Mouse (Mus musculus) T-helper 1 cell (primary cell): Measurements from ENCODE around the gene Ctsh.
"Not testable (repeated sequence)": the region's sequence is repeated elsewhere in the genome, so short reads cannot be mapped to it uniquely, and the experiment has no call there.

Experiments
- in situ Hi-C: fragments of 300-600 bp; cut with MboI, MseI; formaldehyde crosslinking; loops from one replicate; pipeline ENCODE4 v1.15.1; 2025; ENCODE audit warnings: high pct_unique_total_duplicates

Gene Ctsh

DNA sequence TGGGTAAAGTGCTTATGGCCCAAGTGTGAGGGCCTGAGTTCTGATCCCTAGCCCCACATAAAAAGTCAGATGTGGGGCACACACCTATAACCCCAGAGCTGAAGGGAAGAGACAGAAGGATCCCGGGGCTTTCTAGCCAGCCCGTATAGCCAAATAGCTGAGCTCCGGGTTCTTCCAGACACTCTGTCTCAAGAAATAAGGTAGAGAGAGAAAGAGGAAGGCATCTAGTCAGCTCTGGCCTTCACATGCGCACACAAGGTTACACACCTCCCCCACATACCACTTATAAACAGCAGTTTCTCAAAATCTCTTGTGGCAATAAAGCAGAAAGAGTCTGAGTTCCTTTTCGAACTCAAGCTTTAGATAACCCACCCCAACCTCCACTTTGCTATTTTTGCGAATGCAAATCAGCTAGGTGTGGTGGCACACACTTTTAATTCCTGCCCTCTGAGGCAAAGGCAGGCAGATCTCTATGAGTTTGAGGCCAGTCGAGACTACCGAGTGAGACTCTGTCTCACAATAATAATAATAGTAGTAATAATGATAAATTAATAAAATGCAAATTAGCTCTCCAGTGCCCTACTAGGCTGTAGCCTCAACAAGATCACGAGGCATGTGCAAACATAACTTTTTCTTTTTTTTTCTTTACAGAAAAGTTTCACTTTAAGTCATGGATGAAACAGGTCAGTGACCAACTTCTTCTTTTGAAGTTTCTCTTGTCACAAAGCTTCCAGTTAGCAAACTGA lies 6.0 kb downstream of the Ctsh start:
- in situ Hi-C loops = no loop called here

DNA sequence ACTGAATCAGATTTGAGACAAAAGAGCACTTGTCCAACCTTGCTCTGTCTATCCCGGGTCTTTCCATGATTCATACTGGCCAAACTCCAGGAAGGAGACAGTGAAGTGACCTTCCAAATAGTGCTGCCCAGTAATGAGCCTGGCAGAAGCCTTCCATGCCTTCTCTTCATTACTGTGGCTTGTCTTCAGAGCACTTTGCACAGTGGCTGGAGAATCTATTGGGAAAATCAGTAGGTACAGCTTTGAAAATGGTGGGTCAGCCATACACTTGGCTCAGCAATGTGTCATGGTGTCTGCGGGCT lies 6.6 kb downstream of the Ctsh start:
- in situ Hi-C loops = no loop called here

DNA sequence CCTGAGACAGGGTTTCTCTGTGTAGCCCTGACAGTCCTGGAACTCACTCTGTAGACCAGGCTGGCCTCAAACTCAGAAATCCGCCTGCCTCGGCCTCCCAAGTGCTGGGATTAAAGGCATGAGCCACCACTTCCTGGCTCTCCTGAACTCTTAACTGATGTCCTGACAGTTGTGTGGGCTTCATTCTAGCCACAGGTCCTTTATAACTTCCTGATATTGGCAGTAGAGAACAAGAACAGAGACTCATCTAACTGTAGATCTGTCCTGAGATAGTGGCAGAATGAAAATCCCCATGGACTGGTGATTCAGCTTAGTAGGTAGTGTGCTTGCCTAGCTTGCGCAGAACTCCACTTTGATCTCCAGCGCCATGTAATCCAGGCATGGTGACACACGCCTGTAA lies 7.0 kb downstream of the Ctsh start:
- in situ Hi-C loops = not testable (repeated sequence)

DNA sequence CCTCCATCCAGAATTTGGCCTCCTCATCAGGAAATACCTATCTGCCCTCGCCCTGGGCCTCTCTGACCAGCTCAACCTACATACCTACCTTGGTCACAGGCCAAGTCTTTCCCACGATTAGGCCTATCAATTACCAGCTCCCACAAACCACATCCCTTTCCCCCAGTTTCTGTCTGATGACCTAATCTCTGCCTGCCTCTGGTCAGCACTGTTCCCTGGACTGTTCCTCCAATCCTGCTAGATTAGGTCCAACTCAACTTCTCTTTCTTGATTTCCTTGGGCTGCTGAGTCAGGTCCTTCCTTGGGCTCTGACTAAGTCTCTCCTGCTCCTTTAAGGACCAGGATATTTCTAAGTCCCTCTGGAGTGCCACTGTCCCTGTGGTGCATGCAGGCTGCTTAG lies 13.4 kb downstream of the Ctsh start:
- in situ Hi-C loops = no loop called here

DNA sequence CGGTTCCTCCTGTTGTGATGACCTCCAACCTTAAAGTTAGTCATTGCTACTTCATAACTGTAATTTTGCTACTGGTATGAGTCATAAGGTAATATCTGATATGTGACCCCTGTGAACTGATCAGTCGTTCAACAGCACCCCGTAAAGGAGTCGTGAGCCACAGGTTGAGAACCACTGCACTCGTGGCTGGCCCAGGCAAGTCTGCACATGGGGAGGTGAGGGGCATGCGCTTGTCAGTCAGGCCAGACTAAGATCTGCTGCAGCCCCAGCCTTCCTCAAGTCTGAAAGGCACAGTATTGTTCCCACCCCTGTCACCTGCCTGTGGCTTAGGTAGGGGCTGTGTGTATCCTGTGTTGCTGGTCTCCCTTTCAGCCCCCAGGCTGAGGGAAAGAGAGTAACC lies 14.8 kb downstream of the Ctsh start:
- in situ Hi-C loops = no loop called here

DNA sequence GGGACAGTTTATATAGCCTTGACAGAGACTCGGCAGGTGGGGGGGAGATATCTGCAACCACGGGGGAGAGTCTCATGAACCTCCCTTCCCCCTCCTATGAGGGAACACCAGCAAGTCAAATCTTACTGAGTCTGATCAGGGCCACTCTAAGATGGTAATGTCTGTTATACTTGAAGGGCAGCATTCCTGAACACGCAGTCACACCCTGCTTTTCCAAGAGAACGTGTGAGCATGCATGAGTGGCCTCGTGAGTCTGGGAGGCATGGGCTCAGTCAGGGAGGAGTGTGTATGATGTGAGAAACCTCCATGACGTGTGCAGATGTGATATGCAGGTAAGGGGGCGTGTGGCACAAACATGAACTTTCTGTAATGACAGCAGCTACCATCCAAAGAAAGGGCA lies 15.5 kb downstream of the Ctsh start:
- in situ Hi-C loops = no loop called here

DNA sequence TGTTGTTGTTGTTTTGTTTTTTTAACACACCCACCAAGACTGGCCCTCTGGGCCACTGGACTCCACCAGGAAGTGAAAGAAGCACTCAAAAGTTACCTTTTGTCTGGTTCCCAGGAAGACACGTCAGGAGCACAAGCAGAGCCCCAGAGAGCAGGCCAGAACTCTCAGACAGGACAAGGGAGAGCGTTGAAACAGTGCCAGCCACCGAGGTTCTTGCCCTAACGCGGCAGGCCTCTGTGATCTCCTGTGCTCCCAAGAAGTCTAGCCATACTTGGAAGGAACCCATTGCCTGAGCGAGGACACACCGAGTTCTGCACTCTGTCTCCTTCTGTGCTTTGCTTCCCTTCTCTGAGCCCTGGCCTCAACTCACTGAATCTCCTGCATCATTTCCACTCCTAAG lies 16.2 kb downstream of the Ctsh start:
- in situ Hi-C loops = loop anchor here (5.0 kb wide), 1 partner anchor 103 kb away; no protein-coding TSS in a partner anchor

DNA sequence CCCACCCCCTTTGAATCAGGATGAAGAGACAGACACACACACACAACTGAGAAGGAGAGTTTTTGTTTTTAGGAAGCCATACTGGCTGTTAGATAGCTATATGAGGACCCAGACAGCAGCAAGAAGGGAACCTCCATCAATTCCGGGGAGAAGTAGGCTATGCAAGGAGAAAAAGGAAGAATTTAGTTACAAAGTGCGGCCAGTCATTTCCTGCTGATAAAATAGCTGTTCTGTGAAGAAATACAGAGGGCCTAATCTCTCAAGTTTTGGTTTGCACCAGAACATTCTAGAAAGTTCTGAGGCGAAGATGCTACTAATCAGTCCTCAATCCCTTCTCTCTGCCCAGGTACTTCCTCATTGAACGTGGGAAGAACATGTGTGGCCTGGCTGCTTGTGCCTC lies 21.4 kb downstream of the Ctsh start:
- in situ Hi-C loops = loop anchor here (5.0 kb wide), 1 partner anchor 248 kb away; no protein-coding TSS in a partner anchor

DNA sequence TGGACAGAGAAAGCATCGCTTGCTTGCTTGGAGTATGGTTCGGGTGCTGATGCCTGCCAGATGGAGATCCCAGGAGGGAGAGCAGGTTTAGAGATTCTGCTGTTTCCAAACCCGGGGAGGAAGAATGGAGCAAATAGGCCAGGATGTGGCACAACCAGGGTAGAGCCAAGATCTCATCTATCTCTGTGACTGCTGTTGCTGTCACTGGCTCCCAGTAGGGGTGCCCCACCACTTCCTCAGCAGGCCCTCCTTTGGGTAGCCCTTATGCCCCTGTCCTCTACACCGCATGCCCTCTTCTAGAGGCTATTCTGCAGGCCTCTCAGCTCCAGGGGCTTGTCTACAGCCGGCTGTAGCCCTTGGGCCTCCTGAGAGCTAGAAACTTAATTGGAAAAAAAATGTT lies 22.2 kb downstream of the Ctsh start:
- in situ Hi-C loops = loop anchor here (5.0 kb wide), 1 partner anchor 249 kb away; no protein-coding TSS in a partner anchor

DNA sequence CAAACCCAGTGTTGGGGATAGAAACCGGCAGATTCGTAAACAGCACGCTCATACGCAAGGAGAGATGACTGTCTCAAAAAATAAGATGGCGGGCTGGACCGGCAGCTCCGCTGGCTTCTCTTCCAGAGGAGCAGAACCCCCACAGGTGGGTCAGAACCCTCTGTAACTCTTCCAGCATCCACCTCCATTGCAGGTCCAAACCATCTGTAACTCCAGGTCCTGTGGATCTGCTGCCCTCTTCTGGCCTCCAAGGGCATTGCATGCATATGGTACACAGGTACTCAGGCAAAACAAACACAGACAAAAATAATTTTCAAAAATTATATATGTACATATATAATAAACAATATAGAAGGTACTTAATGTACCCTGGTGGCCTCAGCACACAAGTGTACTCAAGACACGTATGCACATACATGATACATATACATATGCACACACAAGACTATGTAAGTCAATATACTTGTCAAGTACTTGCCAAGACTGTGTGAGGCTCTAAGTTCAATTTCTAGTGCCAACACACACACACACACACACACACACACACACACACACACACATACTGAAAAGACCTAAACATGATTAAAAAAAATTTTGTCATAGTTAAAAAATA lies 23.0 kb downstream of the Ctsh start:
- in situ Hi-C loops = loop anchor here (5.0 kb wide), 1 partner anchor 250 kb away; no protein-coding TSS in a partner anchor

DNA sequence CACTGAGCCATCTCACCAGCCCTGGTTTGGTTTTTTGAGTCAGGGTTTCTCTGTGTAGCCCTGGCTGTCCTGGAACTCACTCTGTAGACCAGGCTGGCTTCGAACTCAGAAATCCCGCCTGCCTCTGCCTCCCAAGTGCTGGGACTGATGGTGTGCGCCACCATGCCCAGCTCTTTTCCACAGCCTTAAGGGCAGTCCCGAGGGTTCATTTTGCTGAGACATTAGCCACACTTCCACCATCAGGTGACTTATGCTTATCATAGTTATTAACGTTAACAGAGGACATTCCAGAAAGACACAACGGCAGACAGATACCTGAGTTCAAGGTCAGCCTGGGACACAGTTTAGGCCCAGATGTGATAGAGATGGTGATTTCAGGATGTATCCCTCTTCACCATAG lies 28.0 kb downstream of the Ctsh start:
- in situ Hi-C loops = not testable (repeated sequence)

DNA sequence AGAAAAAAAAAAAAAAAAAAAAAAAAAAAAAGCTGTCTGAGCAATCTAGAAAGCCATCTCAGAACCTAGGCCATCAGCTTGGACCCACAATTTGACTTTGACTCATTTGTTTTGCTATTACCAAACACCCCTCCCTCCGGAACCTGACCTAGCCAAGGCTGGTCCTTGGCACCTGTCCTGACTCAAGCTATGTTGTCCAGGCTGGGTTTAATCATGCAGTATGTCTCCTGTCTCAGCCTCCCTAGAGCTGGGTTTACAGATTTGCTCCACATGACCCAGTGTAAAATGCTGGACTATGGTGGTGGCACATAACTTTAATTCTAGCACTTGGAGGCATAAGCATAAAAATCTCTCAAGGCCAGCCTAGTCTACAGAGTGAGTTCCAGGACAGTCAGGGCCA lies 29.0 kb downstream of the Ctsh start:
- in situ Hi-C loops = no loop called here

DNA sequence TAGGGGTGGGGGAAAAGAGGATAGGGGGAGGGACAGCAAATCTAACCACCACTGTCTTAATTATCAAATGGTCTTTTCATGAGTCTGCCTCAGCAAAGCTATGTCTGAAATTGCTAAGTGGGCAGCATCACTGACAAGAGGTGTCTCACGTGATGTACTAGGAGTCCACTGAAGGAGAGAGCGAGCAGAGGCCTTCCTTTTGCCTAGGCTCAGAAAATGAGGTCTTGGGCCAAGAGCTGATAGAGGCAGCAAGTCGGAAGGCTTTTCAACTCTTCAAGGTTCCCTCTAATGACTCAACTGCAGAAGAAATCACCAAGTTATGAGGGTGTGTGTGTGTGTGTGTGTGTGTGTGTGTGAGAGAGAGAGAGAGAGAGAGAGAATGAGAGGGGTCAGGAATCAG lies 30.2 kb downstream of the Ctsh start:
- in situ Hi-C loops = no loop called here

DNA sequence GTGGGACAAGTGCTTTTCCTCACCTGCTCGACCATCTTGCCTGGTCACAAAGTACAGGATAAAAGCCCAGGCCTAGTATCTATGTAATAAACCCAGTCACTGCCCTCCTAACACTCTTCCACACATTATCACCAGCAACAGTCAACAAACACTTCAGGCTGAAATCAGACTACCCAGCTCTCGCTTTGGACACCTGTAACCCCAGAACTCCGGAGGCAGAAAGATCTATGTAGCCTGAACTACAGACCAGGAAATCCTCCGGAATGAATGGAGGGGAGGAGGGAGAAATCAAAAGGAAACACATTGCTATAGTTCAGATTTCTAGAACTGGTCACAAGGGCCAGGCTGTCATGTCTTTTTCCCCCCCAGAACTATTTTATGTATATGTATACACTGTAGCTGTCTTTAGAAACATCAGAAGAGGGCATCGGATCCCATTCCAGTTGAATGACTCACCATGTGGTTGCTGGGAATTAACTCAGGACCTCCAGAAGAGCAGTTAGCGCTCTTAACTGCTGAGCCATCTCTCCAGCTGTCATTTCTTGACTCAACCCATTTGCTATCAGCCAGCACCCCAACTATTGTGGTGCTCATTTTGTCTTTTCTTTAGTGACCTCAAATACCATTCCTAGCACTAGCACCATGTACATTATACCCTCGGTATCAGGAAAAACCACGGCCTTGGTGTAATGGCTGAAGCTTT lies 31.0 kb downstream of the Ctsh start:
- in situ Hi-C loops = no loop called here

DNA sequence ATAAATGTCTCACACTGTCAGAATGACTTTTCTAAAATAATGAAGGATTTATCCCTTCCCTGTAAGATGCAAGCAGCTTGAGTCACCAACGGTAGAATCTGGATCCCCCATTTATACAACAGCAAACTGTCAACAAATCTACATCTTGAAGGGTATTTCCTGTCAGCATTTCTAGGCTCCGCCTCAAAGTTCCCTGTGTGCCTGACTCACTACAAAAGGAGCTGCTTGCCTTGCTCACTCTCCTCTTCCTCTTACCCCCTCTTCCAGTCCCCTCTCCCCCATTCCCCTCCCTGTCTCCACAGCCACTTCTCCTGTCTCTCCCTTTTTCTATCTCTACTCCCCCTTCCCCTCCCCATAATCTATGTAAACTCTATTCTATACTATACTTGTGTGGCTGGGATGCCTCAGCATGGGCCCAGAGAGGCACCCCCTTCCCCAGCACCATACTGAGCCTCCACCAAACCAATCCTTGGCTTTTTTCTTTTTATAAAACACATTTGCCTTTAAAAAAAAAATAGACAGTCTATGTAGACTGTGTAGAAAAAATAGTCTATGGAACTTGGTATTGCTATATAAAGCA lies 34.0 kb downstream of the Ctsh start:
- in situ Hi-C loops = no loop called here

DNA sequence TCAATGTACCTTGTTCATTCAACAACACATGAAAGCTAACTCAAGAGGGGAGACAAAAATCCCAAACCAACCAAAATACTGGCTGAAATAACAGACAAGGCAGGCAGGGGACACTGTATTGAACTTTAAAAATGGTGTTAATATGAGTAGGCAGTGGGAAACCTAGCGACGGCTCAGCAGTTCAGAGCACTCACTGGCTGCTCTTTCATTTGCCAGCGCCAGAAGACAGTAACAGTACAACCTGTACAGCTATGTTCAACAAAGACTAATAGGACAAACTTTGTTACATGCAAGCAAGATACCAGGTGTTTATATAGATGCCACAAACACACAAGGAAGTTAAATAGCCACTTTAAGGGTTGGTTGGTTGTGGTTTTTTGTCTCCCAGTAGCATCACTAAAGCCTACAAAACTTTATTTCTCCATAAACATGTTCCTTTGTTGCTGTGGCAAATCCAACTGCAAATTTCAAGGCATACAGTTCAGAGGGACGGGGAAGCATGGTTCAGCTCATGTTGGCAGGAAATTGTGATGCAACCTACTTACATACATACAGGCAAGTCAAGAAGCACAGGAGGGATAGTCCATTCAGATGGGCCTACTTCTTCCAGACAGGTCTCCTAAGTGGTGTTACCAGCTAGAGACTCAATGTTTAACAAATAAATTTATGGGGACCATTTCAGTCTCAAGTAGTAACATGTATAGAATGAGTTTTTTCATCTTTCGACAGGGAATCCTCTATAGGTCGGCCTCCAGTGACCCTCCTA lies 35.6 kb downstream of the Ctsh start:
- in situ Hi-C loops = no loop called here

DNA sequence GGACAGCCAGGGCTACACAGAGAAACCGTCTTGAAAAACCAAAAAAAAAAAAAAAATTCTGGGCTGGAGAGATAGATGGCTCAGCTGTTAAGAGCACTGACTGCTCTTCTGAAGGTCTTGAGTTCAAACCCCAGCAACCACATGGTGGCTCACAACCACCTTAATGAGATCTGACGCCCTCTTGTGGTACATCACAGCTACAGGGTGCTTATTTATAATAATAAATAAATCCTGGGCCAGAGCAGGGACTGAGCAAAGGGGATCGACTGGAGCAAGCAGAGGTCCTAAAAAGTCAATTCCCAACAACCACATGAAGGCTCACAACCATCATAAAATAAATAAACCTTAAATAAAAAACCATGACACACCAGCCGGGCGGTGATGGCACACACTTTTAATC lies 45.0 kb downstream of the Ctsh start:
- in situ Hi-C loops = no loop called here

DNA sequence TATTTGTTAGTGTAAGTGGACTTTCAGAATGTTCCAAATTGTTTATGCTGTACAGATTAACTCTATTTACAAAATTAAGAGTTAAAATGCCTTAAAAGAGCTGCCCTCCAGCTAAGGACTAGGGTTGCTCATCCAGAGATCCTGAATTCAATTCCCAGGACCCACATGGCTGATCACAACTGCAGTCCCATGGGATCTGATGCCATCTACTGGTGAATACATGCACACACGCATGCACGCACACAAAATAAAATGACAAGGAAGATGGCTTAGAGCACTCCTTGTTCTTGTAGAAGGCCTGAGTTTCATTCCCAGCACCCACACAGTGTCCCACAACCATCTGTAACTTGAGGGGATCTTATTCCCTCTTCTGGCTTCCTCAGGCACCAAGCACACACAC lies 46.8 kb downstream of the Ctsh start:
- in situ Hi-C loops = no loop called here

DNA sequence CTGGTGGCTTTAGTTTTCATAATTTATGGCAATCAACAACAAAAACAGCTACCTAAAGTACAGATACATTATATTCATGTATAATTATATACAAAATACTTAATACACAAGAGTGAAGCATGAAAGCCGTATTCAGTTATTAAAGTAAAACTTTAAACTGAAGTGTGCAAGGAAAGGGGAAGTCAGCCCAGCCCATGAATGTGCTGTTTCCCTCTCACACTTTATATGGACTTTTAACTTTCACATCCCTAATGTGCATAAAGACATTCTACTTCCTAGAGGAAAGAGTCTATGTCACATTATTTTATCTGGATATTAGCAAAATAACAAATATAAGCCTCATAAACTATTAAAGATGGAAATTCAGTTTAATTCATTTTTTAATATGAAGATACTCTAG lies 51.5 kb downstream of the Ctsh start:
- in situ Hi-C loops = no loop called here

DNA sequence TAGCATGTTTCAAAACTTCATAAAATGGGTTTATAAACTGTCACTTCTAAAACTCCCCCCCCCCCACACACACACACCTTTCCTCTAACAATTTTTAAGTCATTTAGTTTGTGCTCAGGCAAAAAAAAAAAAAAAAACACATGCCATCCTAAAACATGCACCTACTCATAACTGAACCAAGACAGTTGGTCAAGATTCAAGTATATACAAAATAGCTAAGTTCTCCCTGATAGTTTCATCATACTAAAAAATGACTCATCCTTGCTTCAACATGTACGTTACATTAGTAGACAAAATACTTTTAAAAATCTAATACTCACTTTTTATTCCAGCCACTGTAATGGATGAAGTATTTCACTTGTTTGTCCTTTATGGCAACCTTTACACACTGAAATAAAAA lies 53.0 kb downstream of the Ctsh start:
- in situ Hi-C loops = no loop called here

DNA sequence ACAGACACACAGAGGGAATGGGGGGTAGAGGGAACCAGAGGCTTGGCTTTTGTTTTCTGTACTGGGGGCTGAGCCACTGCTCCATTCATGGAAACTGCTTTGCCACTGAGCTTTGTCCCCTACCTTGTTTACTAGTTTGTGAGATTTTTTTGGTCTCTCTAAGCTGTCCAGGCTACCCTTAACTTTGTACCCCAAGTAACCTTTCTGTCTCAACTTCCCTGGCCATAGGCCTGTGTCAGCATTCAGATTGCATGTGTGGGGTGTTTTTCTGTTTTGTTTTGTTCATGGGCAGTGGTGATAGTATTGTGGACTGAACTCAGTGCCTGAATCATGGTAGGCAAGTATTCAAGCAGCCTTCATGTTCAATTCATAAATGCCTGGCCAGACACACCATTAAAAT lies 54.3 kb downstream of the Ctsh start:
- in situ Hi-C loops = no loop called here

DNA sequence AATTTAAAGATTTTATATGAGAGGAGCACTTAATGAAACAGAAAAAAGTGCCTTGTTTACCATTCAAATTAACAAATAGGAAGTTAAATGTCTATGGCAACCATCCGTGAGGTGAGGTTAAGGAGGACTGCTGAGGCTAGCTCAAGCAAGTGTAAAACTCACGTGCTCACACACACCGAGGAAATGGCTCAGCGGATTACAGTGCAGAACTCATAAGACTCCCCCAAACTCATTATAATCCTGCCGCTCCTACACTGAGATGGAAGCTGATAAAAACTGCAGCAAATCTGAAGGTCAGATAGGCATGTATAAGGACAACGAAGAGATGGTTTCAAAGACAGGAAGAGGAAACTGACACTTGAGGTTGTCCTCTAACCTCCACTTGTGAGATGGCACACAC lies 55.4 kb downstream of the Ctsh start:
- in situ Hi-C loops = no loop called here
